Mouse (Mus musculus): ENCODE measurements at regions not wholly inside any gene's neighbourhood (a gene's known extent, or its start where the extent isn't known, plus 50 kb on each side); places are given as distances from the start of the nearest gene placed in this dataset.

DNA sequence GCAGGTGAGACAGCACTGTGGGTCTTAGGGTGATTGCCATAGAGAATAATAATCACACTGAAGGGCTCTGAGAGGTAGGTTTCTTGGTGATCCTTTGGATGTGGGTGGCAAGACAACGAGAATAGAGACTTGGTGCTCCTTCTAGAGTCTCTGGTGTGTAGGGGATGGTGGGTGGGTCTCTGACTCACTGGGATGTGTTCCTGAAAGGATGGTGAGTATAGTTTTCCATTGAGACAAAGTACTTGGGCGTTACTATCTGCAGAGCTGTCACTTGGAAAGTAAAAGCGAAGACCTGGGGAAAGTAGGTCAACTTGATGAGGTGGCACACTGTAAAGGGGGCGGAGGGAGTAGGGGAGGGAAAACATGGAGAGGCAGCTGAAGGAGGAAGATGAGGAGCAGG is 191.3 kb downstream of the Gm11011 start:
- TF ChIP-seq POLR2A (IDR thresholded peaks at IDR 0.05; ENCODE audit: low read depth, low read length) (no peak), CTCF (conservative IDR thresholded peaks at IDR 0.05 in 1 of 2, IDR thresholded peaks at IDR 0.05 in 1 of 2; ENCODE audit: low read depth in 2 of 2, low read length in 2 of 2) (no peak), E2F4 (IDR thresholded peaks at IDR 0.05; ENCODE audit: insufficient replicate concordance, low read depth, low read length) (no peak), MAFK (IDR thresholded peaks at IDR 0.05; ENCODE audit: insufficient replicate concordance, low read length) (no peak), RAD21 (IDR thresholded peaks at IDR 0.05; ENCODE audit: low read depth, low read length) (no peak), TCF12 (IDR thresholded peaks at IDR 0.05; ENCODE audit: low read depth, low read length) (no peak), MXI1 (IDR thresholded peaks at IDR 0.05; ENCODE audit: low read depth, low read length) (no peak), RCOR1 (conservative IDR thresholded peaks at IDR 0.05; ENCODE audit: low read depth, low read length) (no peak), POLR2AphosphoS2 (IDR thresholded peaks at IDR 0.05; ENCODE audit: low read depth, low read length) (no peak), MYC (IDR thresholded peaks at IDR 0.05; ENCODE audit: low read depth, low read length) (no peak), ZNF384 (IDR thresholded peaks at IDR 0.05; ENCODE audit: low read depth, low read length) (no peak), ZKSCAN1 (IDR thresholded peaks at IDR 0.05; ENCODE audit: borderline replicate concordance, low read depth, low read length) (no peak)

Measured in CH12.LX (cell line).